Mouse (Mus musculus) gastrocnemius, postnatal 25 days (tissue): Measurements from ENCODE around the gene Nt5m. TPM values are rescaled to one million over a fixed set of nuclear protein-coding genes. Genes with fewer than 3 reads are reported as not detected.
"Not testable (repeated sequence)": the region's sequence is repeated elsewhere in the genome, so short reads cannot be mapped to it uniquely, and the experiment has no call there.

Source experiments
- DNase-seq: peaks from one replicate; pipeline ENCODE4 v3.0.0; 2022
- long read RNA-seq, 2 experiments: library from polyadenylated mRNA; stranded (forward); transcript quantifications; one replicate each; pipeline ENCODE4 v2.0.0; 2021
- total RNA-seq, 2 experiments: library from RNA; stranded (reverse); gene quantifications; 1 replicate in 1 of 2; 2 replicates in 1 of 2; pipeline ENCODE4 v1.2.3; 2021

Gene Nt5m
- total RNA-seq, result 10 to 100 TPM; 18.0 to 24.5 TPM
- long read RNA-seq, experiment 1, transcript Nt5m-203 (5 exons, 1,316 nt), result minor isoform, 8 of 43 reads
- long read RNA-seq, experiment 1, transcript Nt5m-201 (5 exons, 1,306 nt), result major isoform, 27 of 43 reads
- long read RNA-seq, experiment 1, partial matches to known transcripts, result 0 of 43 reads
- long read RNA-seq, experiment 1, other reads (novel, unspliced or antisense), result 5 of 43 reads
- long read RNA-seq, experiment 2, transcript Nt5m-201 (5 exons, 1,306 nt), result major isoform, 34 of 47 reads
- long read RNA-seq, experiment 2, transcript Nt5m-203 (5 exons, 1,316 nt), result minor isoform, 5 of 47 reads
- long read RNA-seq, experiment 2, partial matches to known transcripts, result 1 of 47 reads
- long read RNA-seq, experiment 2, other reads (novel, unspliced or antisense), result 5 of 47 reads

GRCm38 (mm10) chr11:59839008-59839458, at the start of gene Nt5m:
Gene Nt5m, plus strand, starts transcription at chr11:59839447.
- peak; percentile 95 for DNase-seq

- DNase-seq, result no peak
Measured at GRCm38 (mm10) chr11:59793390-59793789, 45.9 kb upstream of the Nt5m start.

- no peak for DNase-seq
Measured at GRCm38 (mm10) chr11:59800412-59800811, 38.8 kb upstream of the Nt5m start.

GRCm38 (mm10) chr11:59801881-59802280, 37.4 kb upstream of the Nt5m start:
- no peak for DNase-seq

- no peak for DNase-seq
Measured at GRCm38 (mm10) chr11:59803516-59803915, 35.7 kb upstream of the Nt5m start.

- DNase-seq, result peak; percentile 67
Measured at GRCm38 (mm10) chr11:59804409-59805110, 34.7 kb upstream of the Nt5m start.

GRCm38 (mm10) chr11:59805256-59805655, 34.0 kb upstream of the Nt5m start:
- no peak for DNase-seq

GRCm38 (mm10) chr11:59805656-59806055, 33.6 kb upstream of the Nt5m start:
- DNase-seq, result no peak

GRCm38 (mm10) chr11:59808170-59808960, 30.9 kb upstream of the Nt5m start:
- no peak for DNase-seq

GRCm38 (mm10) chr11:59809071-59809669, 30.1 kb upstream of the Nt5m start:
- DNase-seq, result peak; percentile 42

GRCm38 (mm10) chr11:59809670-59810474, 29.4 kb upstream of the Nt5m start, which contains the start of gene Flcn:
Gene Flcn, minus strand, starts transcription at chr11:59810016.
- DNase-seq, result peak; percentile 84

GRCm38 (mm10) chr11:59810480-59811158, 28.6 kb upstream of the Nt5m start:
- no peak for DNase-seq

GRCm38 (mm10) chr11:59811211-59811610, 28.0 kb upstream of the Nt5m start:
- DNase-seq, result no peak

- no peak for DNase-seq
Measured at GRCm38 (mm10) chr11:59813276-59813675, 26.0 kb upstream of the Nt5m start.

GRCm38 (mm10) chr11:59814311-59814710, 24.9 kb upstream of the Nt5m start:
- no peak for DNase-seq

GRCm38 (mm10) chr11:59814936-59815335, 24.3 kb upstream of the Nt5m start:
- DNase-seq, result no peak

GRCm38 (mm10) chr11:59815482-59816065, 23.7 kb upstream of the Nt5m start:
- no peak for DNase-seq

GRCm38 (mm10) chr11:59817916-59818315, 21.3 kb upstream of the Nt5m start:
- no peak for DNase-seq

GRCm38 (mm10) chr11:59821625-59822024, 17.6 kb upstream of the Nt5m start:
- no peak for DNase-seq

GRCm38 (mm10) chr11:59837789-59838188, 1.5 kb upstream of the Nt5m start:
- DNase-seq, result not testable (repeated sequence)
